Mouse (Mus musculus) stomach, embryonic 16.5 days (tissue): ENCODE results near the gene P2rx3. TPM values are rescaled to one million over a fixed set of nuclear protein-coding genes. Genes with fewer than 3 reads are reported as not detected.

ENCODE experiments used
- ATAC-seq: fragments of 200-750 bp; cut with Nextera tagmentation; 2 replicates; pipeline ENCODE4 v1.8.0; 2017; ENCODE audit warnings: moderate number of reproducible peaks, moderate TSS enrichment; ENCODE audit not compliant: insufficient read depth, low FRiP score
- H3K27ac ChIP-seq: fragments of 300-500 bp; sonication (generic); 2 replicates; pipeline ENCODE4 v1.5.1; 2014; ENCODE audit warnings: low read length
- H3K27me3 ChIP-seq: fragments of 300-500 bp; sonication (generic); 2 replicates; pipeline ENCODE4 v1.6.1; 2014; ENCODE audit warnings: low read length, control low read depth, mixed read lengths; ENCODE audit not compliant: control insufficient read depth, insufficient read depth
- H3K36me3 ChIP-seq: fragments of 300-500 bp; sonication (generic); 2 replicates; pipeline ENCODE4 v1.6.1; 2014; ENCODE audit warnings: low read length; ENCODE audit not compliant: control insufficient read depth, insufficient read depth
- H3K4me1 ChIP-seq: fragments of 300-500 bp; sonication (generic); 2 replicates; pipeline ENCODE4 v1.6.1; 2014; ENCODE audit warnings: low read length, control low read depth, mixed read lengths; ENCODE audit not compliant: control insufficient read depth, insufficient read depth
- H3K4me2 ChIP-seq: fragments of 300-500 bp; sonication (generic); 2 replicates; pipeline ENCODE4 v1.6.1; 2014; ENCODE audit warnings: low read depth, low read length, mixed read lengths
- H3K4me3 ChIP-seq: fragments of 300-500 bp; sonication (generic); replicated peaks from 2 replicates; pipeline ENCODE4 v1.5.1; 2014; ENCODE audit warnings: mild to moderate bottlenecking, low read length
- H3K9ac ChIP-seq: fragments of 300-500 bp; sonication (generic); 2 replicates; pipeline ENCODE4 v1.6.1; 2014; ENCODE audit warnings: low read length
- H3K9me3 ChIP-seq: fragments of 300-500 bp; sonication (generic); replicated peaks from 2 replicates; pipeline ENCODE4 v1.6.1; 2016; ENCODE audit warnings: low read length, control low read depth; ENCODE audit not compliant: control insufficient read depth
- WGBS: fragments of 180-500 bp; shearing (Covaris S2); extraction: QIAGEN DNeasy Blood & Tissue Kit; methylation state at CpG from one replicate; pipeline ENCODE4 v1.1.7; 2014; 5-methylcytosine and 5-hydroxymethylcytosine counted together
- polyA plus RNA-seq: library from polyadenylated mRNA; unstranded; fragments of >200 nt; fragmentation: Nextera tagmentation; extraction: Ambion mirVana; gene quantifications from 2 replicates; pipeline ENCODE4 v1.2.1, GENCODE M21; 2015

The P2rx3 gene
- polyA plus RNA-seq, 1 experiment from 2014 or later = 1.6 TPM

- no peaks in the 10 kb centered on the region for H3K27me3 ChIP-seq
- under 1% methylated on average over 42 of the region's 42 CpGs for WGBS
- H3K36me3 ChIP-seq = peaks cover 21% of the 10 kb centered on the region
- peak; percentile 82 for ATAC-seq
- H3K4me1 ChIP-seq = peaks cover 45% of the 10 kb centered on the region
- H3K4me3 ChIP-seq = peak within 1 kb of the TSS; percentile 71
- H3K9me3 ChIP-seq = no peaks in the 10 kb centered on the region
- peak within 1 kb of the TSS; percentile 64 for H3K4me2 ChIP-seq
- H3K9ac ChIP-seq = peak within 1 kb of the TSS; percentile 85
- peak within 1 kb of the TSS; percentile 97 for H3K27ac ChIP-seq
Observed at GRCm38 (mm10) chr2:85047596-85048167, 10.4 kb upstream of the P2rx3 start, which contains the start of gene Tnks1bp1. TSS of gene Tnks1bp1 (plus strand) at chr2:85048022.

- Histone ChIP-seq H3K27ac (peak overlapping the region; percentile 97), H3K36me3 (peaks cover 27% of the 10 kb centered on the region), H3K9me3 (no peaks in the 10 kb centered on the region), H3K4me2 (peak overlapping the region; percentile 64), H3K9ac (peak overlapping the region; percentile 85), H3K4me1 (peaks cover 39% of the 10 kb centered on the region), H3K27me3 (no peaks in the 10 kb centered on the region), H3K4me3 (peak overlapping the region; percentile 71)
- 39% methylated on average over 10 of the region's 10 CpGs for WGBS
- no peak for ATAC-seq
Observed at GRCm38 (mm10) chr2:85047081-85047480, 9.8 kb upstream of the P2rx3 start.

GRCm38 (mm10) chr2:85046222-85046621 lies 9.0 kb upstream of the P2rx3 start:
- H3K4me2 ChIP-seq = no peak overlapping the region
- WGBS = 75% methylated on average over 8 of the region's 8 CpGs
- H3K4me1 ChIP-seq = peaks cover 32% of the 10 kb centered on the region
- H3K27ac ChIP-seq = no peak overlapping the region
- ATAC-seq = no peak
- peaks cover 28% of the 10 kb centered on the region for H3K36me3 ChIP-seq
- H3K4me3 ChIP-seq = no peak overlapping the region
- no peak overlapping the region for H3K9ac ChIP-seq
- H3K9me3 ChIP-seq = no peaks in the 10 kb centered on the region
- H3K27me3 ChIP-seq = no peaks in the 10 kb centered on the region

- Histone ChIP-seq H3K4me2 (no peak overlapping the region), H3K27me3 (no peaks in the 10 kb centered on the region), H3K4me3 (no peak overlapping the region), H3K36me3 (peaks cover 36% of the 10 kb centered on the region), H3K9me3 (no peaks in the 10 kb centered on the region), H3K4me1 (peaks cover 11% of the 10 kb centered on the region), H3K27ac (no peak overlapping the region), H3K9ac (no peak overlapping the region)
- WGBS = 85% methylated on average over 7 of the region's 7 CpGs
- ATAC-seq = no peak
Observed at GRCm38 (mm10) chr2:85043623-85044022, 6.4 kb upstream of the P2rx3 start.

GRCm38 (mm10) chr2:85038336-85038735 lies 1.1 kb upstream of the P2rx3 start:
- H3K4me1 ChIP-seq = peaks cover 14% of the 10 kb centered on the region
- peak overlapping the region; percentile 92 for H3K4me3 ChIP-seq
- peak overlapping the region; percentile 85; the same call in 1 of the 2 replicates for H3K27ac ChIP-seq
- H3K4me2 ChIP-seq = peak overlapping the region; percentile 65
- peaks cover 22% of the 10 kb centered on the region for H3K36me3 ChIP-seq
- H3K9ac ChIP-seq = peak overlapping the region; percentile 98
- no peaks in the 10 kb centered on the region for H3K9me3 ChIP-seq
- no peaks in the 10 kb centered on the region for H3K27me3 ChIP-seq
- no peak for ATAC-seq
- 71% methylated on average over 13 of the region's 13 CpGs for WGBS

- Histone ChIP-seq H3K27ac (peak overlapping the region; percentile 20; the same call in 1 of the 2 replicates), H3K9ac (peak overlapping the region; percentile 98), H3K4me2 (peak overlapping the region; percentile 73), H3K27me3 (no peaks in the 10 kb centered on the region), H3K9me3 (no peaks in the 10 kb centered on the region), H3K36me3 (peaks cover 11% of the 10 kb centered on the region; the same call in 1 of the 2 replicates), H3K4me1 (peaks cover 14% of the 10 kb centered on the region), H3K4me3 (peak overlapping the region; percentile 92)
- ATAC-seq = peak; percentile 32; the same call in 1 of the 2 replicates
- WGBS = 6% methylated on average over 11 of the region's 11 CpGs
Observed at GRCm38 (mm10) chr2:85036507-85037046, 685 bp downstream of the P2rx3 start.

GRCm38 (mm10) chr2:85034169-85034568 lies 3.1 kb downstream of the P2rx3 start:
- Histone ChIP-seq H3K4me3 (no peak overlapping the region), H3K27ac (no peak overlapping the region), H3K4me1 (peaks cover 14% of the 10 kb centered on the region), H3K9me3 (no peaks in the 10 kb centered on the region), H3K36me3 (no peaks in the 10 kb centered on the region), H3K9ac (peak overlapping the region; percentile 26; the same call in 1 of the 2 replicates), H3K4me2 (no peak overlapping the region), H3K27me3 (no peaks in the 10 kb centered on the region)
- 67% methylated on average over 7 of the region's 7 CpGs for WGBS
- no peak for ATAC-seq

GRCm38 (mm10) chr2:85033121-85033520 lies 4.1 kb downstream of the P2rx3 start:
- Histone ChIP-seq H3K27me3 (no peaks in the 10 kb centered on the region), H3K4me1 (peaks cover 8% of the 10 kb centered on the region), H3K9ac (no peak overlapping the region), H3K27ac (no peak overlapping the region), H3K4me3 (no peak overlapping the region), H3K9me3 (no peaks in the 10 kb centered on the region), H3K4me2 (no peak overlapping the region), H3K36me3 (no peaks in the 10 kb centered on the region)
- 70% methylated on average over 2 of the region's 2 CpGs for WGBS
- no peak for ATAC-seq

GRCm38 (mm10) chr2:85030989-85031388 lies 6.3 kb downstream of the P2rx3 start:
- Histone ChIP-seq H3K27me3 (no peaks in the 10 kb centered on the region), H3K4me2 (no peak overlapping the region), H3K27ac (no peak overlapping the region), H3K9ac (no peak overlapping the region), H3K4me3 (no peak overlapping the region), H3K36me3 (no peaks in the 10 kb centered on the region), H3K4me1 (no peaks in the 10 kb centered on the region; the same call in 1 of the 2 replicates), H3K9me3 (no peaks in the 10 kb centered on the region)
- 55% methylated on average over 6 of the region's 6 CpGs for WGBS
- no peak for ATAC-seq
